Mouse (Mus musculus) olfactory bulb, adult 2 months (tissue): ENCODE data around the gene Prss41.

Experiments used
- CTCF ChIP-seq: fragments of 200-500 bp; IDR thresholded peaks from 2 replicates; pipeline ENCODE4 v1.5.1; 2012; ENCODE audit warnings: low read depth, mild to moderate bottlenecking, low read length, moderate library complexity; ENCODE audit not compliant: insufficient read depth
- POLR2A ChIP-seq: fragments of 200-500 bp; IDR thresholded peaks from 2 replicates; pipeline ENCODE4 v1.6.1; 2012; ENCODE audit warnings: mild to moderate bottlenecking, low read depth, low read length, moderate library complexity; ENCODE audit not compliant: insufficient read depth

DNA sequence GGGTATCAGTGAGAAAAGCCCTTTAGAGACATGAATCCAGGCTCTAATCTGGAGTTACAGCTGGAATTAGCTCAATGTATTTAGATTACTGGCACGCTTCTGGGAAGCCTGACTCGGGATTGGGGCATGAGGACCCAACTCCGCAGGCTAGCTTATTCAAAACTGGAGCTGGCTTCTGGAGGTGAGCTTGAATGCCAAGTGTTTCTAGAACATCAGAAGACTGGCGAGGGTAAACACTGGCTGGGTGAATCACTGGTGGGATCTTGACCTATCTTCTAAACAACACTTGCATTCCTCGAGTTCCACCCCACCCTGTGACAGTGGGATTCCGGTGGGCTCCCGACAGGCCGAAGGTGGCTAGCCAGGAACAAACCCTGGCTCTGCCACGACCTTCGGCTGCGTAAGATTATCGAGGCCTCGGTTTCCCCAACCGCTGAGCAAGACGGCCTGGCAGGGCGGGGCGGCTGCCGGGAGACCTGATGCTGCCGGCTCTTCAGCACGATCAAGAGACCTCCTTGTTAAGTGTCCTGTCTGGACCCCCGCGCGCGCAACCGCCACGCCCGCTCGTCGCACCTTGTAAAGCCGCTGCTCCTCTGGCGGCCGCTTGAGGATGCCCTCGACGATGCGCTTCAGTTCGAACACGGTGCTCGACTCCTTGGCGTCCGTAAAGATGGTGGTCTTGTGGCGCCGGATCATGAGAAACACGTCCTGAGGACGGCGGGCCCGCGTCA is 15.5 kb downstream of the Prss41 start:
- TF ChIP-seq CTCF, result no peak
- no peak for TF ChIP-seq POLR2A
